Mouse (Mus musculus): ENCODE measurements around the gene Gemin5.

- no peak for TF ChIP-seq EP300 (IDR thresholded peaks at IDR 0.05; ENCODE audit: low read depth)
- TF ChIP-seq CTCF (IDR thresholded peaks at IDR 0.05; ENCODE audit: low read depth), result no peak
These were observed 61.3 kb downstream of the Gemin5 start for GRCm38 (mm10) chr11:58107009-58107408.
